Mouse (Mus musculus) kidney, adult 2 months (tissue): ENCODE results near the gene Rtn4ip1. TPM values are rescaled to one million over a fixed set of nuclear protein-coding genes. Genes with fewer than 3 reads are reported as not detected.

Experiments
- DNase-seq: peaks from one replicate; pipeline ENCODE4 v3.0.0; 2021
- H3K27ac ChIP-seq: fragments of 200-500 bp; 2 replicates; pipeline ENCODE4 v1.5.1; 2012; ENCODE audit warnings: low read depth, low read length, control low read depth, inconsistent platforms; ENCODE audit not compliant: insufficient read depth
- H3K27me3 ChIP-seq: fragments of 200-500 bp; replicated peaks from 2 replicates; pipeline ENCODE4 v1.6.1; 2012; ENCODE audit warnings: mild to moderate bottlenecking, moderate library complexity, low read length, inconsistent platforms; ENCODE audit not compliant: control insufficient read depth, insufficient read depth
- H3K36me3 ChIP-seq: fragments of 200-500 bp; 2 replicates; pipeline ENCODE4 v1.6.1; 2012; ENCODE audit warnings: mild to moderate bottlenecking, moderate library complexity, low read length, inconsistent platforms; ENCODE audit not compliant: control insufficient read depth, insufficient read depth
- H3K4me1 ChIP-seq: fragments of 200-500 bp; 2 replicates; pipeline ENCODE4 v1.6.1; 2011; ENCODE audit warnings: low read length; ENCODE audit not compliant: control insufficient read depth, insufficient read depth
- H3K4me3 ChIP-seq: fragments of 200-500 bp; 2 replicates; pipeline ENCODE4 v1.5.1; 2011; ENCODE audit warnings: mild to moderate bottlenecking, low read depth, low read length, control low read depth; ENCODE audit not compliant: insufficient read depth
- CTCF ChIP-seq: fragments of 200-500 bp; conservative IDR thresholded peaks from 2 replicates; pipeline ENCODE4 v1.5.1; 2011; ENCODE audit warnings: low read depth, mild to moderate bottlenecking, control low read depth, low read length, moderate library complexity, mixed read lengths; ENCODE audit not compliant: insufficient read depth, insufficient read length
- POLR2A ChIP-seq: fragments of 200-500 bp; IDR thresholded peaks from one replicate; pipeline ENCODE4 v1.6.1; 2011; ENCODE audit warnings: low read depth, low read length, control low read depth
- WGBS: fragments of 180-500 bp; shearing (Covaris S2); methylation state at CpG from one replicate; pipeline ENCODE4 v1.1.7; 2018; 5-methylcytosine and 5-hydroxymethylcytosine counted together
- polyA plus RNA-seq: library from polyadenylated mRNA; depleted of rRNA; stranded (reverse); fragments of >200 nt; gene quantifications from 2 replicates; pipeline ENCODE4 v1.2.3, GENCODE M21; 2012

The Rtn4ip1 gene
- polyA plus RNA-seq, 1 experiment, result 34.8 TPM

- 94% methylated on average over 16 of the region's 16 CpGs for whole genome bisulfite sequencing
- no peaks in the 10 kb centered on the region for H3K4me1 ChIP-seq
- peaks cover 1% of the 10 kb centered on the region for H3K36me3 ChIP-seq
- DNase-seq, result no peak
- no peak for TF ChIP-seq POLR2A
- no peak for TF ChIP-seq CTCF
- H3K27ac ChIP-seq, result no peak overlapping the region
- no peaks in the 10 kb centered on the region for H3K27me3 ChIP-seq
- no peak overlapping the region for H3K4me3 ChIP-seq
Measured at GRCm38 (mm10) chr10:43888976-43889375, 12.6 kb upstream of the Rtn4ip1 start.

- no peak for TF ChIP-seq CTCF
- no peak for TF ChIP-seq POLR2A
- Histone ChIP-seq H3K4me3 (no peak overlapping the region), H3K36me3 (peaks cover 3% of the 10 kb centered on the region), H3K27ac (no peak overlapping the region), H3K27me3 (no peaks in the 10 kb centered on the region), H3K4me1 (0 out of 2 replicates have a peak, but pooled peaks cover 3% of the 10 kb centered on the region)
- 85% methylated on average over 4 of the region's 4 CpGs for WGBS
- DNase-seq, result peak; percentile 21
Measured at GRCm38 (mm10) chr10:43892971-43893370, 8.6 kb upstream of the Rtn4ip1 start.

- 0 out of 2 replicates have a peak, but pooled peaks cover 3% of the 10 kb centered on the region for H3K4me1 ChIP-seq
- TF ChIP-seq POLR2A, result no peak
- no peak for TF ChIP-seq CTCF
- no peak overlapping the region for H3K4me3 ChIP-seq
- peak; percentile 22 for DNase-seq
- no peaks in the 10 kb centered on the region for H3K27me3 ChIP-seq
- no peak overlapping the region for H3K27ac ChIP-seq
- WGBS, result 53% methylated on average over 8 of the region's 8 CpGs
- peaks cover 2% of the 10 kb centered on the region for H3K36me3 ChIP-seq
Measured at GRCm38 (mm10) chr10:43896065-43896464, 5.5 kb upstream of the Rtn4ip1 start.

GRCm38 (mm10) chr10:43898276-43898675 lies 3.3 kb upstream of the Rtn4ip1 start:
- Histone ChIP-seq H3K4me3 (no peak overlapping the region), H3K27ac (no peak overlapping the region), H3K36me3 (peaks cover 2% of the 10 kb centered on the region), H3K4me1 (0 out of 2 replicates have a peak, but pooled peaks cover 3% of the 10 kb centered on the region), H3K27me3 (no peaks in the 10 kb centered on the region)
- DNase-seq, result no peak
- TF ChIP-seq CTCF (no peak), POLR2A (no peak)
- WGBS, result 91% methylated on average over 7 of the region's 7 CpGs

- TF ChIP-seq CTCF, result no peak
- no peaks in the 10 kb centered on the region for H3K4me1 ChIP-seq
- WGBS, result 5% methylated on average over 30 of the region's 30 CpGs
- no peaks in the 10 kb centered on the region for H3K27me3 ChIP-seq
- H3K36me3 ChIP-seq, result no peaks in the 10 kb centered on the region
- H3K4me3 ChIP-seq, result peak overlapping the region; percentile 98
- peak; percentile 12 for DNase-seq
- peak overlapping the region; percentile 85 for H3K27ac ChIP-seq
Measured at GRCm38 (mm10) chr10:43900883-43901570, 580 bp upstream of the Rtn4ip1 start.

- WGBS, result 89% methylated on average over 1 of the region's 1 CpGs
- TF ChIP-seq POLR2A, result no peak
- TF ChIP-seq CTCF, result no peak
- no peak overlapping the region for H3K27ac ChIP-seq
Measured at GRCm38 (mm10) chr10:43904569-43904968, 3.0 kb downstream of the Rtn4ip1 start.

GRCm38 (mm10) chr10:43910032-43910872 lies 8.6 kb downstream of the Rtn4ip1 start:
- no peak for DNase-seq
- WGBS, result 73% methylated on average over 12 of the region's 12 CpGs
- Histone ChIP-seq H3K27me3 (no peaks in the 10 kb centered on the region), H3K27ac (no peak overlapping the region), H3K4me1 (no peaks in the 10 kb centered on the region), H3K36me3 (no peaks in the 10 kb centered on the region), H3K4me3 (no peak overlapping the region)
- TF ChIP-seq POLR2A (no peak), CTCF (no peak)

More at GRCm38 (mm10) chr10:43904569-43904968, 3.0 kb downstream of the Rtn4ip1 start:
- Histone ChIP-seq H3K4me1 (no peaks in the 10 kb centered on the region), H3K4me3 (no peak overlapping the region), H3K27me3 (no peaks in the 10 kb centered on the region), H3K36me3 (no peaks in the 10 kb centered on the region)
- no peak for DNase-seq
